Mouse (Mus musculus) thymus, postnatal 14 days (tissue): ENCODE data around the gene Scaf8.
A peak's percentile ranks its signal among the peaks of the same experiment; 100 is the strongest.
"Not testable (repeated sequence)": the region's sequence is repeated elsewhere in the genome, so short reads cannot be mapped to it uniquely, and the experiment has no call there.

Experiments used
- DNase-seq: peaks from one replicate; pipeline ENCODE4 v3.0.0; 2021

The Scaf8 gene

DNA sequence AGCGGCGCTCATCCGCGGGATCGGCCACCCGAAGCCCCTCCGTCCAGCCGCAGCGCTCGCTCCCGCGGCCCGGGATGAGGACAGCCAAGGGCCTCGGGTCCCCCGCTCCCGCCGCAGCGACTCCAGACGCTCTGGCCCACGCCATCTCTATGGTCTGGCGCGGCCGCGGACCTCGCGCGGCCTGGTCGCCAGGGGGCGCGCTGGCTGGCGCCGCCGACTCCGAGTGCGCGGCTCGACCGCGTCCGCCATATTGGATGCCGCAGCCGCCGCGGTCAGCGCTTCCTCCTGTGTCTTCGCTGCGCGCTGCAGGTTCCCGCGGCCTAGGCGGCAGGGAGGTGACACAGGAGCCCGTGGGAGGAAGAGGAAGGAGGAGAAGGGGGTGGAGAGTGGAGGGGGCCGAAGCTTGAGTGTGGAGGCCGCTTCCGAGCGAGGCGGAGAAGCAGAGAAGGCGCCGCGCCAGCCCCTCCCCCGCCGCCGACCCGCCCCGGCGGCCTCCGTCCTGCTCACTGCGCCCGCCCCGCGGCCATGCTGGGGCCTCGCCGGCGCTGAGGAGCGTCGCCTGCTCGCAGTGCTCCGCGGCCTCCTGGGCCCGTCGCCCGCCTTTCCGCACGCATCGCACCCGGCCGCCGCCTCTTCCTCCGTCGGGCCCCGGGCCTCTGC is at the start of gene Scaf8:
Gene Scaf8 (plus strand): TSS at position 253 of the 660 bp plus-strand sequence.
- DNase-seq = peak; percentile 92

DNA sequence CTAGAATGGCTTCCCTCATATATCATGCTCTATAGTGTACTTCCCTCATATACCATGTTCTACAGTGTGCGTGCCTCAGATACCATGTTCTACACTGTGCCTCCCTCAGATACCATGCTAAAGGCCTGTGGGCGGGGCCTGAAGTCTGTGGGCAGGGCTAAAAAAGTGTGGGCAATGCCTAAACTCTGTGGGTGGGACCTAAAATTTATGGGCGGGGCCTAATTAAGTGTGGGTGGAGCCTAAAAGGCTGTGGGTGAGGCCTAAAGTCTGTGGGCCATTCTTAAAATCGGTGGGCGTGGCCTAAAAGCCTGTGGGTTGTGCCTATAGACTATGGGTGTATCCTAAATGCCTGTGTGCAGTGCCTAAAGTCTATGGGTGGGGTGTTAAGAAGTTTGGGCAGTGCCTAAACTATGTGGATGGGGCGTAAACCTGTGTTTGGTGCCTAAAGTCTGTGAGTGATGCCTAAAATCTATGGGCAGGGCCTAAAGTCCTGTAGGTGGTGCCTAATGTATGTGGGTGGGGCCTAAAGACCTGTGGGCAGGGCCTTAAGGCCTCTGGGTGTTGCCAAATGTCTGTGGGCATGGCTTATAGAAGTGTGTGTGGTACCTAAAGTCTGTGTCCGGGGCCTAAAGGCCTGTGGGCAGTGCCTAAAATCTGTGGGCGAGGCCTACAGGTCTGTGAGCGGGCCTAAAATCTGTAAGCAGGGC is 39.5 kb upstream of the Scaf8 start:
- DNase-seq = peak; percentile 16

DNA sequence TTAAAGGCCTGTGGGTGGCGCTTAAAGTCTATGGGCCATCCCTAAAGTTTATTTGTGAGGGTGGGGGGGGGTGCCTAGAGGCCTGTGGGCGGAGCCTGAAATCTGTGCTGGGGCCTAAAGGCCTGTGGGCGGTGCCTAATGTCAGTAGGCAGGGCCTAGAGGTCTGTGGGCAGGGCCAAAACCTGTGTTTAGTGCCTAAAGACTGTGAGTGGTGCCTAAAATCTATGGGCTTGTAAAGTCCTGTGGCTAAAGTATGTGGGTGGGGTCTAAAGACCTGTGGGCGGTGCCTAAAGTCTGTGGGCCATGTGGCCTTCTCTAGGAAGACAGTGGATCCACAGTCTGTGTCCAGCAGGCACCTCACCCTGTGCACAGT is 38.9 kb upstream of the Scaf8 start:
- peak; percentile 6 for DNase-seq

DNA sequence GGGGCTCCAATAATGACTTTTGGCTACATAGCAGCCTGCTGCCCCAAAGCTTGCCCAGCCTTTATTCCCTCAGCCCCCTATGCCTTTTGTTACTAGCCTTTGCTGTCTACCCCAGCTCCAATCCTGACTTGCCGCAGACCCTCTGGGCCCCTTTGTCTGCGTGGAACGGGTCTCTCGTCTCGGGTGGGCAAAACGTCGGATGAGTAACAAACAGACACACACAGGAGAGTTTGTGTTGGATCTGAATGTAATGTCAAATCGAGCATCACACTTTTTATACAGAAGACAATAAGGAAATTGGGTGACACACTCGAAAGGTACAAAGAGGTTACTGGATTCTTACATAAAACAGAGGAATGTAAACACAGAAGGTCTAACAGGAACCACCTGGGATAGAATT is 36.8 kb upstream of the Scaf8 start:
- DNase-seq = not testable (repeated sequence)

DNA sequence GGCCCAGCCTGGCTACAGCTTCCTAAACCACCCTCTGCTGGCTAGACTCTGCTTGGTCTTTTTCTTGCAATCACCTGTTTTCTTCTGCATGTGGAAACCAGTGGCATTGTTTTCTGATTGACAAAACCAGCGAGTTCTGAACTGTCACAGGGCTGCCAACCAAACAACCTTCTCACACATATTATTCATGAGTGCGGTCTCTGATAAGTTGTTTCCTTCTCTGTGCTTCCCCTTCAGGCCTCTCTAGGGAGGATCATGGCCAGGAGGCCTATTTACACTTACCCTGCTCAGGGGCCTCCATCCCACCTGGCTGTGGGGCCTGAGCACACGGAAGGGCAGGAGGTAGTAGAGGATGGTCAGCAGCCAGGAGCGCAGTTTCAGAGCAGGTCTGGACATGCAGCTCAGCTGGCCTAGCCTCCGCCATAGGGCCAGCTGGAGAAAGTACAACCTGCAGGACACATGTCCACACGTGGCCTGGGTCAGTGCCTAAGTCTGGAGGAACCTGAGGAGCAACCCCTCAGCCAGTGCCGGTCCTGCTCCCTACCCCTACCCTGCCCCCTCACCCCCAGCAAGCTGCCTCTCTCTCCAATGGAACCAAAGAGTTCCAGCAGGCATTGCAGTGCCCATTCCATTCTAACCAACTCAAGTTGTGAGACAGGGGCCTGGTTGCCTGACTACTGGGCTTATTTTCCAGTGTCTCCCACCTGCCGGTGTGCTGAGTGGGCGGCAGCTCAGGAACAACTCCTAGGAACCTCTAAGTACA is 34.0 kb upstream of the Scaf8 start:
- DNase-seq = peak; percentile 13

DNA sequence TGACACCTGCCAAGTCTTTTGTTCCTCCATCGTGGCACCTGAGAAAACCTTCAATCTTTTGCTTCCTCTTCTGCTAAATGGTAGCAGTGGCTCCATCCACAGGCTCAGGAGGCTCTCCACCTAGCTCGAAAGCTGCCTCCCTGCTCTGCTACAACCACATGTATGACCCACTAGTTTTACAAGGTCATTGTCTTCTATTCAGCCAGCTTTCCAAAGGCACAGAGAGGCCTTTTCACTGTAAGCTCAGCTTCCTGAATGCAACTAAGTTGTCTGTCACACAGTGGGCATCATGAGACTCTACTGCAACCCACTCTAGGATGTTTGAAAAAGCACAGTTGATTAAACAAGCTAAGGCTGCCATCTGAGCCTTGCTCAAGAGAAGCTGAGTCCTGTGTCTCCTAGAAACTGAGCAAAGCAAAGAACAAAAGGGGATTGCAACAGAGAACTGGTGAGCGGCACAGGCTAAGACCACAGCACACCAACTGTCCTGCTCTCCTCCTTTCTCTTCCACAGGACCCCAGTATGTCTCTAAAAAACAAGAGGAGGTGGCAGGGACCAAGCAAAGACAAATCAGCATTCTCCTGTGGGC is 33.2 kb upstream of the Scaf8 start:
- peak; percentile 44 for DNase-seq

DNA sequence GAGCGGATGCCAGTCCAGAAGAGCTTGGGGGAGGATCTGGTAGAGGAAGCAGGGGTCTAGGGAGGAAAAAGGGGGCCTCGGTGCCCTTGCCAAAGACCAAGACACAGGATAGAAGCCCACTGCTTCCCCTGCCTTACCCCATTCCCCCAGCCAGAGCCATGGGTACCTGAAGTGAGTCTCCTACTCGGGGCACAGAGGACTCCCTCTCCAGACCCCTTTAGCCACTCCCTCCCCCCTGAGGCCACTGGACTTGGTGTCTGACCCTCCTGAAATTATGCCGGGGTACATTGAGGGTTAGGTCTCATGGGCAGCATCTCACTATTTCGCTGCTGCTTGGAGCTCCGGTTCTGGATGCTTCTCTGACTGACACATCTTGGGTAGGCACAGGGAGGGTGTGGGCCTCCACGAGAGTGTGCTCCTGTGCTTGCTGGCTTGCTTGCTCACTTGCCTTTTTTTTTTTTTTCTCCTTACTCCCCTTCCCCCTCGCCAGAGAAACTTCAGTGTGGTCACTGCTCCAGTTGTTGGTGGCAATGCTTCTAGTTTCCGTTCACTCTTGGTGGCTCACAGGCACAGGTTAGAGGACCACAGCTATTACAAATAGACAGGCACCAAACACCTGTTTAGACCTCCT is 32.5 kb upstream of the Scaf8 start:
- DNase-seq = peak; percentile 41

DNA sequence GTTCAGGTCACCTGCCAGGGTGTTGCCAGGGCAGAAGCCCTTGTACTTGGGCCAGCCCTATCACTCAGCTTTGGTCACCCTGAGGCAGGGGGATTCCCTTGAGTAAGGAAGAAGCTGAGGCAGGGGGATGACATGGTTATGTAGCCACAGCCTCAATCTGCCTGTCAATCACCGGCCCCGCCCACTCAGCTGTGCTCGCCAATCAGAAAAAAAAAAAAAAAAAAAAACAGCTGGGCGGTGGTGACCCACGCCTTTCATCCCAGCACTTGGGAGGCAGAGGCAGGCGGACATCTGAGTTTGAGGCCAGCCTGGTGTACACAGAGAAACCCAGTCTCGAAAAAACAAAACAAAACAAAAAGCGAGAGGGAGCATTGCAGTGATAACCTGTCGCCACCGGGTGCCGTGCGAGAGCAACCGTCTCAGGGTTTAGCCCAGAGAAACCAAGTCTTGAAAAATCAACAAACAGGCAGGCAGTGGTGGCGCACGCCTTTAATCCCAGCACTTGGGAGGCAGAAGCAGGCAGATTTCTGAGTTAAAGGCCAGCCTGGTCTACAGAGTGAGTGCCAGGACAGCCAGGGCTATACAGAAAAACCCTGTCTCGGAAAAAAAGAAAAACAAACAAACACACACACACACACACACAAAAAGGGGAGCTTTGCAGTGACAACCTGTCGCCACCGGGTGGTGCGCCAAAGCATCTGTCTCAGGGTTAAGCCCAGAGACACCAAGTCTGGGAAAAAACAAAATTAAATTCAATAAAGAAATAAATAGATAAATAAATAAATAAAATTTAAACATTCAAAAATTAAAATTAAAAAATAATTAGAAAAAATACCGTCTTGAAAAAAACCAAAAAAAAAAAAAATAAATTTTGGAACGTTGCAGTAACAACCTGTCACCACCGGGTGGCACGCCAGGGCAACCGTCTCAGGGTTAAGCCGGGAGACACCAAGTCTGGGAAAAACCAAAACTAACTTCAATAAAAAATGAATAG is 31.7 kb upstream of the Scaf8 start:
- peak; percentile 73 for DNase-seq

DNA sequence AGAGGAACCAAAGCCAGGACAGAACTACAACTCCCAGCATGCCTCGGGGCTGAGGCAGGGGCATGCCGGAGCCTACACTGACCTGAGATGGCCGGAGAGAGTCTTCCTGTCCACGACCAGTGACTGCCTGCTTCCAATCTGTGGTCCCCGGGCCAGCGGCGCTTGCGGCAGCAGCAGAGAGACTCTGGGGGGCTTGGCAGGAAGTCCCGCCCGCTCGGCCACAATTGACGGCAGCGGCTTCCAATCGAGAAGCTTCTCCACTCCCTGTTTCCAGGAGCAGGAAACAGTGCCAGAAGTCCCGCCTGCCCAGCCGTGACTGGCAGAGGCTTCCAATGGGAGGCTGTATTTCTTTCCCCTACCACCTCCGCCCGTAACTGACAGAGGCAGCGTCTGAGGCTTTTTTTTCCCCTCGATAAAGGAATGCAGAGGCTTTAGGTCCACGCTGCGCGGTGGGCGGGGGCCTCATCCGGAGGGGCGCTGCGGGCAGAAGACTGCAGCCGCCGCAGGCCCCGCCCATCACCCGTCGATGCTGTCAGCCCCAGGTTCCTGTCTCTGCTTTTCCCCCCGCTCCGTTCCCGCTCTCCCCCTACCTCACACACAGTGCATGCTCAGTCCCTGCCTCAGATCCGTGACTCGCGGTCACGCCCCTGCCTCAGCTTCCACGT is 30.8 kb upstream of the Scaf8 start:
- peak; percentile 91 for DNase-seq

DNA sequence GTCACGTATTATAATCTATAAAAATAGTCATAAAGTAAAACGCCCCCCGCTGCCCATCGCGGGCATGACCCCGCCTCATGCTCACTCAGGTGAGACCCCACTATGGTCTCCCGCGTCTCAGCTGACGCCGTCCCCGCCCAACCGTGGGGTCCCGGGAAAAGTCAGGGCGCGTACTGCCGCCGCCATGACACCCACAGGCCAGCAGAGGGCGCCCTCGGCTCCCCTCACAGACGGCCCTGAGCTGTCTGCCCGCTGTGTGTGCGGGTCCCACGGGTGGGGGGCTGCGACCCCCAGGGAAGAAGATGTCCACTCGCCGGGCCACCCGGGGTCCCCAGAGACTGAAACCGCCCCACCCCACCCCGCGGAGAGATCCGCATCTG is 30.2 kb upstream of the Scaf8 start:
- peak; percentile 89 for DNase-seq

DNA sequence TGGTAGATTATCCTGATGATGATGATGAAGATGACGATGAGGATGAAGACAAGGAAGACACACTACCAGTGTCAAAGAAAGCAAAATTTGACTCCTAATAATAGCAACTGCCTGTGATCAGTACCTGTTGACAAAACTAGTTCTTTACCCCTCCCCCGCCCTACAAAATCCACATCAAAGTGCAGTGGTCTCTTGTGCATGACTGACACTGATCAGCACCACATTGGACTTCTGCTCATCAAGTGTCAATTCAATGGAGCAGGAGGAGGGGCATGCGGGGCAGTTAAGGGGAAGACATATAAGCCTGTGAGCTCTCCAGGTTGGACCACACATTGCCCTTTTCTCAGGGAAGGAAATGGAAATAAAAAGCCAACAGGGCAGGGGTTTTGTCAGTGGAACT is 29.6 kb upstream of the Scaf8 start:
- DNase-seq = peak; percentile 30

DNA sequence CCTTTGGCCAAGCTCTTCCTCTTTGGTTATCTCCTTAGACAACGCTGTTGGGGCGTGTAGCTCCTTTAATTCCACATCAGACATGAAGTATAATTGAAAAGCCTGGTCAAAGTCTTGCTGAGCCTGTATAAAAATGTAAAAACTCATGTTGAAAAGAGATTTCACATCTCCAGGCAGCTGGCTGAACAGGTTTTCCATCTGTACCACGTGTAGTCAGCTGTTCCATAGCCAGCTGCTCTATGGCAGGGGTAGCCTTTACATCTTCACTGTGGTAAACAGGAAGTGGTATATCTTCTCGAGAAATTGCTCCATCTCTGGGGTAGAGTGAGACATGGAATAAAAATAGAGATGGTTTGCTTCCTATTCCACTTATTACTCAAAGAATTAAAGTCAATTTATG is 22.1 kb upstream of the Scaf8 start:
- DNase-seq = peak; percentile 61

DNA sequence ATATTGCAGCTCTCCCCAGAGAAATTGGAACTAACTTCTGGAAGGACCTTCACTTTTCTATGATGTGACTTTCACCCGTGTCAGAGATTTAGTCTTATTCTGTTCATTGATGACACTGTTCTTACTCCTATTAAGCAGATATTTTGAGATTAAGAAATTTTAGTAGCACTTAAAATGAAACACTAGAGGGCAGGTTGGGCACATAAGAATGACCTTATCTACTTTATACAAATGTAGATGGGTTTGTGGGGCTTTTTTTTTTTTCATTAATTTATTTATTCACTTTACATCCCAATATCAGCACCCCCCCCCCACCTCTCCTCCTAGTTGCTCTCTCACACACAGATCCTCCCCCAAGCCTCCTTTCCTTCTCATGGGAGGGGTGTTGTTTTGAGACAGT is 15.5 kb upstream of the Scaf8 start:
- not testable (repeated sequence) for DNase-seq

DNA sequence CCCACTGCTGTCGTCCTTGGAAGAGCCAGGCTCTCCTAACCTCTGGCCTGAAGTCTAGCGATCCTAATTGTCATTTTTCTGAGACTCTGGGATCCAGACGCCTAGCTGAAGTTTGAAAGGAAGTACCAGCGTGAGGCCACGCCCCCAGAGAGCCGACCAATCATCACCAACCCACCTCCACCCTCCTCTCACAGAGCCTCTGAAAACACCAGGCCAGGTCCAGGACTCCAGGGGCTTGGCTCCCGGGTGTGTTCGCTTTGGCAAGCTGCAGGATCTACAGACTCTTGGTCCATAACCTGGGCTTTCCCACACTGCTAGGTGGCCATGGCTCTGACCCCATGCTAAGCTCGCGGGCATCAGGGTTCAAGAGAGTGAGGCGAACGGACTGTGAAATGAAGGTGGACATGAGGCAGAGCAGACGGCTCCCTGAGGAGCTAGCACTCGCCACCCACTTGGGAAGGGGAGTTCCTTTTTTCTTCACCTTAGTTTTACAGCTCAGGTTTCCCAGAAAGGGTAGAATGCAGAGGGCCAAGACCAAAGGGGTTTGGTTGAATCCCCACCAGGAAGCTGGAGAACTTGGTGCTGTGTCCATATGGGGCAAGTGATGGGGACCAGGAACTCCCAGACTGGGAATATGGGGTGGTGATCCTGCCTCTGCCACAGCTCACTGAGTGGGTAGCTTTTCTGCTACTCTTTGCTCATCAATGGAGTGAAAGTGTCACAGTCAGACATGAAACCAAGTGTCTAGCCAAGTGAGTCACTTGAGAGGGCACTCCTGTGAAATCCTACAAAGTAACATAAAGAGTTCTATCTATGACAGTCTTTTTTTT is 12.2 kb upstream of the Scaf8 start:
- peak; percentile 80 for DNase-seq

DNA sequence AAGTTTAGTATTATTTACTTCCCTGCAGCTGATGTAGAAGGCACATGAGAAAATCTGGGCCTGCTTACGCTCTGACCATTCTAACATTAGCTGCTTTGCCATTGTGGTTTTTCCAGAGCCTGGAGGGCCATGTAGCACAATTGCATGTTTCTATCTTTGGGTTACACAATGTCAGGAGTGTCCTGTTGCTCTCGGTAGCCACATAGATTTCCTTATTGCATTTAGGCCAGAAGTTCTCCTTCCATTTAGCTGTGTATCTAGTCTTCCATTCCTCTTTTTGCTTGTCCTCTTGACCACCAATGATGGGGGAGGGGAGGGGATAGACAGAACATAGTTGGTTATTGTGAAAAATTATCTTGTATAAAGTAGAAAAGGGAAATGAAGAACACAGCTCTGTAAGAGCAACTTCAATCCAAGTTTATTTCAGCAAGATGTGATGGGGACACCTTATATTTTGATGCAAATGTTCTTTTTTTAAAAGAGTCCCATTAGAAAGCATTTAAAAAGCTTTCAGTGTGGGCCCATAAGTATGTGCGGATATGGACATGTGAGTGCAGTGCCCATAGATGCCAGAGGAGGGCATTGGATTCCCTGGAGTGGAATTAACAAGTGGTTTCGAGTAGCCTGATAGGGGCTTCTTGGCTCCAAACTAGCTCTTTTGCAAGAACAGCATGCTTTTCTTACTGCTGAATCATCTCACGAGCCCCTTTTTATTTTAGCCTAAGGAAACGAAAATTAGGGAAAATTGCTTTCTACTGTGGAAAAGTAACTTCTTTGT is 10.4 kb upstream of the Scaf8 start:
- DNase-seq = no peak

DNA sequence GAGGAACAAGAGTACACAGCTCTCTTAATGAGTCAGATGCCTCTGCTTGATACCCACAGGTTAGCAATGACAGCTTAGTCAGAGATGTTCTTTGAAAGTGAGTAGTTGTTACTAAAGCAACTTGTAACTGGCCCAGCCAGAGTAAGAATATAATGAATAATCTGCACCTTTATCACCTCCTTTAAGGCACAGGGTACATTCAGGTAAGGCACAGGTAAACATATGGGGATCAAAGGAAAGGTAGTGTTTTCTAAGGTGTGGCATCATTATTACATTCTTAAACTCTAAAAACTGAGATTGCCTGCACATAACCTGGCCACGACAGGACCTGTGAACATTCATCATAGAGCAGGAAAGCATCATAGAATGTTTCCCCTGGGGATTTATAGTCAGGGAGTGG is 9.8 kb upstream of the Scaf8 start:
- DNase-seq = no peak

DNA sequence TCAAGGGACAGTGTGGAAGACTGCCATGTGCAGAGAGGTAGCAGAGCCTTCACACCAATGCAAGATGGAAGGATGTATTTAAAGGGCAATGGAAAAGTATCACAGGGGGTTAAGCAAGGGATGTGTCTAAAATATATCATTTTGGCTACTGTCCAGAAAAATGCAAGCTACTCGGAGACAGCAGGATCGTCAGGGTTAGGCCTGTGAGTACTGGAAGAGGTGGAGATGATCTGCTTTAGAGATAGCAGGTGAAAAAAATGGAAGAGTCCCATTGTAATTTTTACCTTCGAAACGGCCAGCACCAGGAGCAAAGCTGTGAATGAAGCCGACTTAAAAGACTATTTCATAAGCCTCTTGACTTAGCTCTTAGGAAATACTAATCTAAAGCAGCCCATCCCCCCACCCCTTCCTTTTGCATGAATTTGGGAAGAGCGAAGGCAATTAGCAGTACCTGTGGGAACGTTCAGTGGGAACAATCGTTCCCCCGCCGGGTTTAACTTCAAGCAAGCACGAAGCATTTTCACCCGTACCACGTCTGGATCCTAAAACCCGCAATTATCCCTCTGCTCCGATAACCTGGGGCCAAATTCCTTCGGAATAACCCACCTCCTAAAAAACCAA is 925 bp upstream of the Scaf8 start:
- no peak for DNase-seq

DNA sequence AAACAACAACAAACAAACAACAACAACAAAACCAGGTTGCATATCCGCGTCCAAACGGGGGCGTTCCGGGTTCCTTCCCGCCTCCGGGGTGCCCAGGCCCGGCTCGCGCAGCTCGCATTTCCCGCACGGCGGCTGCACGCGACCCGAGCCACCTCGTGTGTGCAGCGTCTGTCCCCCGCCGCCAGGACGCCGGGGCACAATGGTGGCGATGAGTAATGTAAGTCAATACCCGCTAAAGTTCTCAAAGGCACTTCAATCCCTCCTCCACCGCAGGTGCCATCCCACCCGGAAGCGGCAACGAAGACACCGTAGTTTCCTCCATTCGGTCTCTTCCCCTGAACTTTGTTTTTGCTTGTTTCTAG is 433 bp upstream of the Scaf8 start:
- peak; percentile 86 for DNase-seq

DNA sequence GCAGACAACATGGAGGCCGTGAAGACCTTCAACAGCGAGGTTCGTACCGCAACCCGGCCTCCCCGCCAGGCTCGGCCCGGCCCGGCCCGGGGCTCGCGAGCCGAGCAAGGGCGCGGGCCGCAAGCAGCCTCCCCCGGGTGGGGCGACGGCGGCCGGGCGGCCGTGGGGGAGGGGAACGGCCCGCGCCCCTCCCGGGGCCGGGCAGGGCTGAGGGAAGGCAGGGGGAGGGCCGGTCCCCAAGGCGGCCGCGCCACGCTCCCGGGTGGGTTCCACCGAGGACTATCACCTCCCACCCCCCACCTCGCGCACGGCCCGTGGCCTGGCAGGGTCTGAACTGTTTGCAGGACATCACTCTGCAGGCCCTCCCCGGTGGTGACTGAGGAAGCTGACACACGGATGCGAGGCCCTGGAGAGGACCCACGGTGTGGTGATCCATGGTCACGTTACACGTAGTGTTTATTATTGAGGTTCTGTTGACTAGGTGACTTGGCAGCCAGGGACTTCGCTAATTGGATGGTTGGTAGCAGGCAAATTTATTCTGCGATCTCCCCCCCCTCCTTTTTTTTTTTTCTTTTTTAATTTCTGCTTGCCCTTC is 705 bp downstream of the Scaf8 start:
- peak; percentile 70 for DNase-seq
